Comparison of ENCODE assay signal across 11 mouse cellular contexts in genomic region chr15:102593996-102594656, GRCm38 (mm10). TPM values are rescaled to one million over a fixed set of nuclear protein-coding genes. Genes with fewer than 3 reads are reported as not detected.
DNase-seq lines count a peak whose midpoint lies in the region; ATAC-seq and TF ChIP-seq lines count a peak whose summit lies in the region.
"Had no signal": no experiment of that assay in that cellular context is flagged by ENCODE, and none has a peak within 500 bp of the region (broad histone marks: within the 10 kb centered on the region; RNA-seq: fewer than 3 reads in every experiment).

No protein-coding gene starts in this region.

- H3K36me3 ChIP-seq in heart, postnatal 0 days (replicated peaks; ENCODE audit: control insufficient read depth, insufficient read depth, low read length): peaks cover 9% of the 10 kb centered on the region; the same call in 1 of the 2 replicates
- H3K36me3 ChIP-seq in kidney, embryonic 15.5 days: peaks cover 15% of the 10 kb centered on the region
- no peaks in the 10 kb centered on the region for H3K36me3 ChIP-seq in neural tube, embryonic 13.5 days

- H3K4me2 ChIP-seq in heart, postnatal 0 days (ENCODE audit: low read depth, low read length): 0 out of 2 replicates have a peak overlapping the region, but pooled peaks have one; percentile 1
- H3K4me2 ChIP-seq in kidney, embryonic 15.5 days: peak overlapping the region; percentile 37
- H3K4me2 ChIP-seq in neural tube, embryonic 13.5 days: peak overlapping the region; percentile 35

- H3K9me3 ChIP-seq in heart, postnatal 0 days (replicated peaks; ENCODE audit: control insufficient read depth, low read length): no peaks in the 10 kb centered on the region
- no peaks in the 10 kb centered on the region for H3K9me3 ChIP-seq in kidney, embryonic 15.5 days (replicated peaks)
- H3K9me3 ChIP-seq in neural tube, embryonic 13.5 days: no peaks in the 10 kb centered on the region

- H3K9ac ChIP-seq in heart, postnatal 0 days (replicated peaks; ENCODE audit: low read depth, low read length): no peak overlapping the region
- no peak overlapping the region for H3K9ac ChIP-seq in kidney, embryonic 15.5 days
- H3K9ac ChIP-seq in neural tube, embryonic 13.5 days: 0 out of 2 replicates have a peak overlapping the region, but pooled peaks have one; percentile 2

- H3K27ac ChIP-seq in heart, postnatal 0 days (ENCODE audit: low read depth): no peak overlapping the region
- peak overlapping the region; percentile 56 for H3K27ac ChIP-seq in kidney, embryonic 15.5 days
- H3K27ac ChIP-seq in neural tube, embryonic 13.5 days (replicated peaks): peak overlapping the region; percentile 30

- no peak for ATAC-seq in heart, postnatal 0 days (ENCODE audit: insufficient read depth, low read depth)
- peak; percentile 73; the same call in 1 of the 2 replicates for ATAC-seq in kidney, embryonic 15.5 days (replicated peaks; ENCODE audit: low FRiP score)
- ATAC-seq in neural tube, embryonic 13.5 days (ENCODE audit: low read depth): peak; percentile 85; the same call in 1 of the 2 replicates
- no peak for ATAC-seq in inflammation-experienced regulatory T-cells, adult 6 months
- ATAC-seq: Patski had no signal

- DNase-seq in kidney, adult 11 months: peak; percentile 7
- no peak for DNase-seq in kidney, adult 18-20 months
- no peak for DNase-seq in heart, postnatal 0 days (ENCODE audit: low spot score)
- no peak for DNase-seq in layer of hippocampus, postnatal 10 days (ENCODE audit: low spot score in 2 of 2)

- TF ChIP-seq CTCF in heart, postnatal 0 days (IDR thresholded peaks at IDR 0.05; ENCODE audit: low read depth): no peak

- peaks cover 13% of the 10 kb centered on the region for H3K4me1 ChIP-seq in heart, postnatal 0 days (ENCODE audit: control insufficient read depth, insufficient read depth)
- H3K4me1 ChIP-seq in kidney, embryonic 15.5 days: peaks cover 27% of the 10 kb centered on the region
- peaks cover 25% of the 10 kb centered on the region for H3K4me1 ChIP-seq in neural tube, embryonic 13.5 days (replicated peaks)

- no peaks in the 10 kb centered on the region for H3K27me3 ChIP-seq in heart, postnatal 0 days (ENCODE audit: control insufficient read depth, insufficient read depth, low read length)
- H3K27me3 ChIP-seq in kidney, embryonic 15.5 days: no peaks in the 10 kb centered on the region
- no peaks in the 10 kb centered on the region for H3K27me3 ChIP-seq in neural tube, embryonic 13.5 days
- H3K27me3 ChIP-seq: Patski had no signal

- H3K4me3 ChIP-seq in heart, postnatal 0 days (ENCODE audit: low read depth, low read length): no peak overlapping the region
- no peak overlapping the region for H3K4me3 ChIP-seq in kidney, embryonic 15.5 days (replicated peaks)
- H3K4me3 ChIP-seq in neural tube, embryonic 13.5 days: no peak overlapping the region

- TF ChIP-seq EP300 in heart, postnatal 0 days (IDR thresholded peaks at IDR 0.05; ENCODE audit: low read depth): no peak

- 55% methylated on average over 8 of the region's 8 CpGs for WGBS in heart, postnatal 0 days
- 26% methylated on average over 8 of the region's 8 CpGs for WGBS in kidney, embryonic 15.5 days
- 14% methylated on average over 8 of the region's 8 CpGs for WGBS in neural tube, embryonic 13.5 days

RNA-seq across cellular contexts. Expression of gene Gm28047, which starts 30.7 kb away (rescaled TPM):
- total RNA-seq in heart, postnatal 0 days (2014; rRNA removed; ENCODE audit: low replicate concordance): not detected in 2 replicates
- polyA plus RNA-seq in heart, postnatal 0 days (2015; fragmentation: Nextera tagmentation; extraction: Ambion mirVana): not detected in 2 replicates
- not detected in 2 replicates for polyA plus RNA-seq in kidney, embryonic 15.5 days (2015; fragmentation: Nextera tagmentation; extraction: Ambion mirVana)
- polyA plus RNA-seq in neural tube, embryonic 13.5 days (2015; fragmentation: Nextera tagmentation; extraction: Ambion mirVana): 1.3 TPM in 1 of 2 replicates, not detected in the other
- total RNA-seq in layer of hippocampus, postnatal 10 days (2021): under 1 TPM in 1 of 2 experiments, not detected in 1; 0.60 TPM
- polyA plus RNA-seq in inflammation-experienced regulatory T-cells, adult 6 months (2017; shearing (Covaris generic)): under 1 TPM in 1 of 3 experiments, not detected in 2; 0.85 TPM
- total RNA-seq: left cerebral cortex, adult 18-20 months; monocyte, adult 5-6 weeks had no signal
- polyA plus RNA-seq: Patski; spleen, adult 2 months had no signal

RNA-seq across cellular contexts. Expression of gene Atf7, which starts 31.1 kb away (rescaled TPM):
- total RNA-seq in heart, postnatal 0 days (2014; rRNA removed; ENCODE audit: low replicate concordance): 12.4 and 16.2 TPM in 2 replicates
- polyA plus RNA-seq in heart, postnatal 0 days (2015; fragmentation: Nextera tagmentation; extraction: Ambion mirVana): 18.7 and 20.6 TPM in 2 replicates
- polyA plus RNA-seq in kidney, embryonic 15.5 days (2015; fragmentation: Nextera tagmentation; extraction: Ambion mirVana): 37.6 and 39.4 TPM in 2 replicates
- polyA plus RNA-seq in neural tube, embryonic 13.5 days (2015; fragmentation: Nextera tagmentation; extraction: Ambion mirVana): 16.1 and 22.5 TPM in 2 replicates
- total RNA-seq in layer of hippocampus, postnatal 10 days (2021): 10 to 100 TPM; 39.4 to 40.5 TPM
- 10 to 100 TPM; 20.8 to 59.2 (median 45.1) TPM for polyA plus RNA-seq in inflammation-experienced regulatory T-cells, adult 6 months (2017; shearing (Covaris generic))

Comparison
In these comparisons a context has a peak if more than half of its experiments do, and no peak if none do; other contexts are left out.
1. ATAC-seq: peak in kidney, embryonic 15.5 days (single experiment) and neural tube, embryonic 13.5 days (single experiment); none in heart, postnatal 0 days (single experiment) and inflammation-experienced regulatory T-cells, adult 6 months (single experiment).
2. Peak in every context shown above with its lines, with median percentiles within 50 percentile points of each other: H3K4me2 ChIP-seq.